Mouse (Mus musculus) embryo, embryonic 9.5 days (tissue): Measurements from ENCODE around the gene 6330403K07Rik.
A peak's percentile ranks its signal among the peaks of the same experiment; 100 is the strongest.

Experiments used
- DNase-seq: peaks from one replicate; pipeline ENCODE4 v3.0.0-alpha.2; 2017; ENCODE audit errors: extremely low spot score

6330403K07Rik gene

DNA sequence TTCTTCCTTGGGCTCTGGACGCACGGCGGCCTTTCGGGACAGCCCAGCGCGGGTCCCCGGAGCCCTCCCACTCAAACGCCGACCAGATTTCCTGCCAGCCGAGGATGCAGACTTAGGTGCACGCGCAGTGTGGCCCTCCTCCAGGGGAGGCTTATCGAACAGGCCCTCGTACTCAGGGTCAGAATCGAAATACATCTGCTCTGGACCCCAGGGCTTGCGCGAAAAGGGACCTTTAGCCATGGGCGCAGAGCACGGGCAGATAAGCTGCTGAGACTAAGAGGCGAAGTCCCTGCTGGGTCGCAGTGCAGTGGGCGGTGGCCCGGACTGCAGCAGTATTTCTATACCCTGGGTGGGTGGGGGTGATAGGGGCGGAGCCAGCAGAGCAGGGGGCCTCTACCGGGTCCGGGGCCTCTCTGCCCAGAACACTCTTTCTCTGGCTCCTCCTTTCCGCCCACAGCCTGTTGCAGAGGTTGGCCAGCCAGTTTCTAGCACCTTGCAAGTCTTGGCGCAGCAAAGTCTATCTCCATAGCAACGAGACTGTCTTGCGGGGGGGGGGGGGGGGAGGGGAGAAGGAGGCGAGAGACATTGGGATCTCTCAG is at the start of gene 6330403K07Rik:
Gene 6330403K07Rik, minus strand, starts transcription at position 351 of the 599 bp plus-strand sequence.
- peak; percentile 87 for DNase-seq

DNA sequence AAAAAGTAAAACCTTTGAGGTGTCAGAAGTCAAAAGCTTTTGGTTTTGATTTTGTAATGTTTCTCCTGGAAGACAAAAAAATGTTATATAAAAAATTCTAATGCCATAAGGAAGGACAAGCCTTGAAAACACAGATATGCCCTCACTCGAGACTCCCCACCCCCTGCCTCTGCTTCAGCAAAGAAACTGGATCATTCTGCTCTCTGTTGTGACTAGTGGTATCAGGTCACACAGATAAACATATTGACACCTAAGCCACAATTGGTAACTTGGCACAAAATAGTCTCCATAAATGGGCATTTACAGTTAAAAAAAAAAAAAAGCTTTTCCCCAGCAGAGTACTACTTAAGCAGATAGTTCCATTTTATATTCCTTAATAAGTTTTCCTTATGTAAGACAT is 43.0 kb upstream of the 6330403K07Rik start:
- no peak for DNase-seq

DNA sequence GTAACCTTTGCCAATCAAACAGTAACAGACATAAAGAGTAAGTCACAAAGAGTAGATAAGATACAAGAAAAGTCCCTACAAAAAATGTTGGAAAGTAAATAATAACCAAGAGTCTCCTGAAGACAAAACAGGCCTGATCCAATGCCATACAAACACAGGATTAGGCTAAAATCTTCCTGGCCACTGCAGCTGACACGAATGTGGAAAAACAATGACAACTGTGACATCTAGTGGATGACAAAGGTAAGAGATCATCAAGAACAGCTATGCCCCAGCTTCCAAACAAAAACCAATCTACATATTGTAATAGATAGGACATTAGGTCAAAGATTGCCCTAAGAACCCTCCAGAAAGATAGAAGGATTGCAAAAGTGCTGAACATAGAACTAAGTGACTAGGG is 19.2 kb upstream of the 6330403K07Rik start:
- DNase-seq: peak; percentile 35

DNA sequence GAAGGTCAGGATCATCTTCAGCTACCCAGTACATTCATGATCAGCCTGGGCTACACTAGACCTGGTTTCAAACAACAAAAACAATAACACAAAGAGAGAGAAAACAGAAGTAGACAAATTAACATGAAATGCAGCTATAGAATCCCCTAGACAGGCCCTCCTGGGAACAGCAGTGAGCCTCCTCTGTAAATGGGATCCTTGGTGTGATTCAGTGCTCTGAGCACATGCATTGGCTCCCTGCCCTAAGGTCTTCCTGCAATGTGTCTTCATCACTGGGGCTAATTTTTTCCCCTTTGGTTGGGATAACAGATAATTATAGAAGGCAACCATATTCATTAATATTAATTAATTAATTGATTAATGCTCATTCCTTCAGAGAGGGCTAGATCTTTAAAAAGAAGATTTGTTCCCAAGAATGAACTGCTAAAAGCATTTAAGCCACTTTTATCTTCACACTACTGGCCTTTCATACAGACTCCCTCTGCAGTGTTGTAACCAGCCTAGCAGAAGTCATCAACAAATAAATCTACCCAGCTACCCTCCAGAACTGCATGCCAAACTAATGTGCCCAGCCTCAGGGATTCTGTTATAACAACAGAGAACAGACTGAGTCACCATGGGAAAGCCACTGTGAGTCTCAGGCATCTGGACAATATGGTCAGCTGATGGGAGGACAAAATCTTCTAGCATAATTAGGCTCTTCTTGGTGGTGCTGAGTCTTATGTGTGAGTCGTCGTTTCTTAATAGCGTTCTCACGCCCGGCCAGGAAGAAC is 6.4 kb upstream of the 6330403K07Rik start:
- DNase-seq: no peak

DNA sequence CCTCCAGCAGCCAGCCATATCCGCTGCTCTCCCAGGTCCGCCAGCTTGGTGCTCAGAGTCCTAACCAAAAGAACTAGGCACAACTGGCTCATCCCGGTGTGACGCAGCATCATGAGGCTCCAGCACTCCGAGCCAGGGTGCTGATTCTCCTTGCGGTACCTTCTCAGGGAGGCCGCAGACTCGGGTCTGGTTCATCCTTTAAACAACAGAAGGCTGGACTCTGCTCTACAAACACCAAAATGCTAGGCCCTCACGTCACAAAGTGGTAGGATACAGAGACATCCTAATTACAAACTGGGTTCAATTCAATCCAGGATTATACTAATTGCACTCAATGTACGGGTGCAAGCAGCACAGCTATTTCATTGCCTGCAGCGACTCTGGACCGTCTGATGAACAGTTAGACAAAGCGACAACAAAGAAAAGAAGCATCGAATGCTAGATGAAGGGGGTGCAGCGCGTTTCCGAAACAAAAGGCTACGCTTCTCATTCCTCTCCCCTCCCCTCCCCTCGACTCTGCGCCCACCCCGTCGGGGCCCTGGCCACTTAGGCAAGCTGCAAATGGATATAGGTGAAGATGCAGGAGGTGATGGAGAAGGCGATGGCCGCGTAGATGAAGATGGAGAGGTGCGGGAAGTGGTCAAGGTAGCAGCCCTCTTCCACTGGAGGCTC is 686 bp downstream of the 6330403K07Rik start:
- peak; percentile 35 for DNase-seq

DNA sequence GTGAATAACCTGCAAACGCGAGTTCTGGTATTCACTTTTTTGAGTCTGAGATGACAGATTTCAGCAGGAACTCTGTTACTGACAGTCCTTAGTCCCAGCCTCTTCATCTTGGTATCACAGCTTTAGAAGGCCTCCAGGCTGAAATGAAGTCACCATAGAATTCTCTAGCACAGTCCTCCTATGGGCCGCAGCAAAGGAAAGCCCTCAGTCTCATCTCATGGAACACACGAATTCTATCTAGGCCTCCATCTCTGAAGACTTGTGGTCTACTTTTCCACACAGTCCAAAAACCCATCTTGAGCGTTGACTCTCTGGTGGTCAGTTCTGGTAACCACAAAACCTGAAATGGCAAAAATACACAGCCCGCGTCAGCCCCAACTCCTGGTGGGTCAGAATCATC is 1.2 kb downstream of the 6330403K07Rik start:
- DNase-seq: no peak

DNA sequence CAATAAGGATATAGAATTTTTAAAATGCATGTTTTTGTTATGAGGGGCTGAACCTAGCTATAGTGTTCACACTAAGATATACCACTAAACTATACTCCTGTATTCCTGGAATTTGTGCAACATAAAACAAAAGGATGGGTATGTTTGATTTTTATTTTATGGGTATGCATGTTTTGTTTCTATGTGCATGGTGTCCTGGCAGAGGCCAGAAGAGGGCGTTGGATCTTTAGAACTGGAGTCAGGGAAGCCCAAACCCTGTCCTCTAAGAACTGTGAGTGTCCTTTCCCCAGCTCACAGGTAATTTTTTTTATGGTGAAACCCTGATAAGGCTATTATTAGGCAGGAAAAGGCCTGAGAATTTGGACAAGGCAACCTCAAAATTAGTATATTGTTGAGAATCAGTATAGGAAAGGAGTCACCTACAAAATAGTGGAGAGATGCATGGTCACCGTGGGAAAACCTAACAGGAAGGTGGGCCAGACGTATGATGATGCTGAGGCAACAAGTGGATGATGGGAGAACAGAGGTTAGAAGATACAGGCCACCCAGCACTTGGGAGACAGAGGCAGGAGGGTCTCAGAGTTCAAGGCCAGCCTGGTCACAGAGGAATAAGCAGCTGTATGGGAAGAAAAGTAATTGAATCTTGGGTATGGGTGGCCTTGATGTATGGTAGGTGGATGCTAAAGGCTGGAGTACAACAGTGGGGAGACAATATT is 3.8 kb downstream of the 6330403K07Rik start:
- no peak for DNase-seq

DNA sequence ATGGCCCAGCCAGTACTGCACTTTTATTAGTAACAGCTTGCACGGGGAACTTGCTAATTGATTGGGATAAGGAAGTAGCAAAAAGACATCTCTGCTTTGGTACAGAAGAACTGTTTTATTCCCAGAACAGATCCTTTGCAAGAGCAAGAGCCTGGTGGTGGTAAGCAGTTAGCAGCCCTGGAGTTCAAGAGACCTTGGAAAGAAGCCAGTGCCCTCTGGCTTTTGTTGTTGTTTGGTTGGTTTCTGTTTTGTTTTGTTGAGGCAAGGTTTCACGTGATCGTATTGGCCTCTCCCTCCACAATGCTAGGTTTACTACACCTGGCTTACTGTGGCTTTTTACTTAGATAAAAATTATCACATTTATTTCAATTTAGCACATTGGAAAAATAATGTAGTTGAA is 5.0 kb downstream of the 6330403K07Rik start:
- no peak for DNase-seq

DNA sequence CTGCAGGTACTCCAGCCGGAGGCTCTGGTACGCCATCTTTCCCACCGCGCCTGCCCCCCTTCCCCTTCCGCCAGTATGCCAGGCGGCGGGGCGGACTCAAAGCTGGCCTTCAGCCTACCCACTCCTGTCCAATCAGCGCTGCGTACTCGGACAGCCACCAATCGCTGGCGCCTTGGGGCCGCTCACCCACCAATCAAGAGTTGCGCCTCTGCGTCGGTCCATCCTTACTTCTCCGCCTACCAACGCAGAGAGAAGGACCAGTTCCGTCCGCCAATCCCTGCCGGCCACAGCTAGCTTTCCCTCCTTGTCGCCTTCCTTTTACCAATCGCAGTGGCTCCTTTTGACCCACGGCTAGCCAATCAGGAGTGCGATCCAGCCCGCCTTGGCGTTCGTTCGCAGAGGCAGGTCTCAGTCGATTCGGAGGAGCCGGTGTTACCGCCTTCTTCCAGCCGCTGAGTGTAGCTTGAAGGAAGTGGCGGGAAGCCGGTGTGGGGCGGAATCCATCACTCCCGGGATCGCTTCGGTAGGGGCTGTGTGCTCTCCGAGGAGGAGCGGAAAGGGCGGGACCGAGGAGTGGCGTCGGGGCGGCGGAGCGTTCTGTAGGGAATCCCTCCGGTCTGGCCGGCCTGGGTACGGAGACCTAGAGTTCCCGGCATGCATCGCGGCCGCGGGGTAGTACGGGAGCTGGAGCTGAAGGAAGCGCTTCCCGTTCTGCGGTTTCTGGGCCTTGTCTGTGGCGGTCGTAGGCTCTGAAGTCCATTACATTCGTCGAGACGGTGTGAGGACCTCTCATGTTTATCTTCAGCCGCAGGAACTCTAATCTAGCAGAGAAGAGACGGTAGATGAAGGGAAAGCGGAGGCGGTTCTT is 13.9 kb downstream of the 6330403K07Rik start, which contains the start of the genes Mis12 and Derl2:
Gene Mis12, plus strand, starts transcription at position 411 of the 868 bp plus-strand sequence.
Gene Derl2, minus strand, starts transcription at position 641 of the 868 bp plus-strand sequence.
- peak; percentile 95 for DNase-seq

DNA sequence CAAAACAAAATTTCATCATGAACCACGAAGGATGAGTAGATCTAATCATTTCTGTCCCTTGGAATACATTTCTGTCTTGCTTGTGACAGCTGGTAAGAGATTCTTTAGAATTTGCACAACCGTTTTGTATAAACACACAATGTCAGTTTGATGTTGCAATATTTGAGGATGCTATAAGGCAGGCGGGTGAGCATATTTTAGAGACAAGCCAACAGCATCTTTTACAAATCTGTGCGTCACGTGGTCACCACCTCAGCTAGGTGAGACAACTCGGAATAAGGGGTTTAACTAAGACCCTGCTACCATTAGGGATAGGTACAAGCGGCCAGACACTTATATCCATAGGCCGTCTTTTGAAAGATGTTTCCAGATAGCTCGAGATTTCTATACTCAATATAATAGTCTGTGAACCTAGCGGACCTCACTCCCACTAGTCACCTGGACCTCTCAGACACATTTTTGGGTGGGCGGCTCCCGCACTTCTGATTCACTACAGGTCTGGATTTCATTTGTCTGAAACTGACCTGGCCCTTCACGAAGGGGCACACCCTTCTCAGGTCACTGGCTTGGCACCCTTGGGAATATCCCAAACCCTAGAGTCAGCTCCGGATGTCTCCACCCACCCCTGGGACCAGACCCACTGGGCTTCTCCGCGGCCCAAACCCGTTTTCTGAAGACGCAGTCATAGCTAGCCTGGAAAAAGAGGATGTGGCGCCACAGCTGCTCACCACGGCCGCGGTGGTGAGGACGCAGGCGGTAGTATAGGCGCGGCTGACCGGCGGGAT is 14.7 kb downstream of the 6330403K07Rik start:
- no peak for DNase-seq

DNA sequence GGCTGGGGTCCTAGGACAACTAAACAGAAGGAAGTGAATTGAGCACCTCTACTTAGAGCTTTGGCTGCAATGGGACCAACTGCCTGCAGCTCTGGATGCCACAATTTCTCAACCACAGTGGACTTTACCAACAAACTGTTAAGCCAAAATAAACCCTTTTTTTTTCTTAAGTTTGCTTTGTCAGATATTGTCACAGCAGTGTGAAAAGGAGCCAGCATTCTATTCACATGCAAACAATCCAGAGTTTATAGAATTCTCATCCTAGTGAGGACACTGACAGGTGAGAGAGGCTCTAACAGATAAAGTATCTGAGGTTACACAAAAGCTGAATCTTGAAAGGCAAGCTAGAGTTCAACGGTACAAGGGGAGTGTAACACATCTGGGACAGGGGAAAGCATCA is 16.3 kb downstream of the 6330403K07Rik start:
- no peak for DNase-seq

DNA sequence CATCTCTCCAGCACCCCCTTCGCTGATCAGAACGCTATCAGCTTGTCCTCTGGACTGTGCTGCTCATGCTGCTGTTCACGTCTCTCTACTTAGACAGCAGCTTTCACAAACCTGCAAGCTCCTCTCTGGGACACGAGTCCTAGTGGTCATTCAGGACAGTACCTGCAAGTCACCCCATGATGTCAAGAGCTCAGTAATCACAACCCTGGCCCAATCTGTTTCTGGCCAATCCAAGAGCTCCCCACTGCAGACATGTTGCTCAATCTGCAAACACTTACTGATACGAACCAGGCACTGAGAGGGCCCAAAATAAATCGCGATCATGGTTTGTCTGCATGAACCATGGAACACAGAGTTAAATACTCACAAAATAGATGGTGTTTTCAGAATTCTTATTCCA is 20.6 kb downstream of the 6330403K07Rik start:
- no peak for DNase-seq

DNA sequence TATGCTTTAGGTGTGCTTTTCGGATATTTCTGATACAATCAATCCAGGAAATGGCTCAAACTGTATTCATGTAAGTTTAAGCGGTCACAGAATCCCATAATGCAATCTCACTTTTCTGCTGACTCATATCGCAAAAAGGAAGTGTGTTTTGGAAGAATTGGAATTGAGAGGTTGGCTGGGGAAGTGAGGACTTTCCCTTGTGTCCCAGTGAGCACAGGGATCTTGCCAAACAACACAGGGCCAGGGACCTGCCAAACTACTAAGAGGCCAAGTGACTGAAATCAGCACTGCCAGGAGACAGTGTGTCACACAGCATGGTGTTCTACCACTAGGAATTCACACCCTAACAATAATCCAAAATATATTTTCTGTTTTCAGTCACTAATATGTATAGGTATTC is 25.0 kb downstream of the 6330403K07Rik start:
- no peak for DNase-seq

DNA sequence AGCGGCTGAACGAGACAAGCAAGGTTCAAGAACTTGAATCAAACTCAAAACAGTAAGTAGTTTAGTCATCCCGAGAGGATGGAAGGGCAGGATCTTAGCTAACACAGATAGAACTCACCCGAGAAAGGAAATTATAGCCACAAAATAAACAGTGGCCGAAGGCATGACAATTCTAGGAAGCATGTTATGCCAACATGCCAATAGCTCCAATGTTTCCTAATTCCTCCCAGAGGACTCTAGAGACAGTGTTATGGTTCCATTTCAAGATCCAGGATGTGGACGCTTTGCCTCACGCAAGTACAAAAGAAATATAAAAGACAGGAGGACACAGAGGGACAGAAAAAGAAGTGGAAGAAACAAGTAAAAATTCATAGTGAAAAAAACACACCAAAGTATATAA is 25.5 kb downstream of the 6330403K07Rik start:
- DNase-seq: no peak

DNA sequence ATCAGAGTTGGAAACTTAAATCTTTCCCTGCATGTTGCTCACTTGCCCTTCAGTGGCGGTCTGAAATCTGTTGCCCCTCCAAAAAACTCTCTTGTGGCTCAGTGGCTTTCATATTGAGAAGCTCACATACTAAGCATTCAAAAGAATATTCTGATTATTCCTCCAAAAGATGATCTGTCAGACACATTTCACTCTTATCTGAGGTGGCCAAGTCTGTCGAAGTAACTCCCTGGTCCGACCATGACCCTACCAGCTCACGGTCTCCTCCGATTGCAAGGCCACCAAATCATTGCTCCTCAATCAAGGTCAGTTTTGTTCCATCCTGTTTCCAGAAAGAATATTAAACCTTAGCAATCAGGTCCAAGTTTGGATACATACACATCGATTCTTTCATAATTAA is 26.3 kb downstream of the 6330403K07Rik start:
- no peak for DNase-seq

DNA sequence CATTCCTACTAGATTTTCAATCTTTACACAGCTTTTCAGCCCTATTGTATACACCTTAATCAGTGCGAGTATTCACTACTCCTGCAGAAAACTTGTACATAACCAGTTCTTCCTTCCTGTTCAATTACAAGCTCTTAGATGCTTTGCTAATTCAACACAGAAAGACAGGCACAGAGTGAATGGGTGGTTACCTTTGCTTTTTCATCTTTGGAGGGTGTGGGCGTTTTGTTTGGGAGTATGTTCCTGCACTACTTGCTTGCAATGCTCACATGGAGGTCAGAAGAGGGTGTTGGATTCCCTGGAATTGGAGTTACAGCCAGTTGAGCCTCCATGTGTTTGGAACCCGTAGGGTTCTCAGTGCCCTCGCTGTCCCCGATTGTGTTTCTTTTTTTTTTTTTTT is 28.3 kb downstream of the 6330403K07Rik start:
- no peak for DNase-seq

DNA sequence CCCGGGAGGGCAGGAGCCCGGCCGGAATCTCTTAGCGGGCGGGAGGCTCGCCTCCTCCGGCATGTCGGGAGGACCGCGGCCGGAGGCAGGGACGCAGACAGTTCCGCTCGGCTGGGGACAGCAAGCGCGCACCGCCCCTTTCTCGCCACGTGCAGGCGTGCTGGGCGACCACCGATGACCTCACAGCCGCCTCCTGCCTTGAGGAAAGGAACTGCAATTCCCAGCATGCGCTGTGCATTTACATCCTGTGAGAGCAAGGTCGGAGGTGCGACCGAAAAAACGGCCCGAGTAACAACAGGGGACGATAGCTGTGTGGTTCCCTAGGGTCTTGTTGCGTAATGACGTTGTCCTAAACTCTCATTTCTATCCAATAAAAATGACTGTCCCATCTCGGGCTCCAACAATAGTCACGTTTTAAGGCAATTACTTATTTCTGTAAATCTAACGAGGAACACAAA is 29.0 kb downstream of the 6330403K07Rik start, which contains the start of gene Dhx33:
Gene Dhx33, minus strand, starts transcription at position 122 of the 458 bp plus-strand sequence.
- DNase-seq: peak; percentile 99

DNA sequence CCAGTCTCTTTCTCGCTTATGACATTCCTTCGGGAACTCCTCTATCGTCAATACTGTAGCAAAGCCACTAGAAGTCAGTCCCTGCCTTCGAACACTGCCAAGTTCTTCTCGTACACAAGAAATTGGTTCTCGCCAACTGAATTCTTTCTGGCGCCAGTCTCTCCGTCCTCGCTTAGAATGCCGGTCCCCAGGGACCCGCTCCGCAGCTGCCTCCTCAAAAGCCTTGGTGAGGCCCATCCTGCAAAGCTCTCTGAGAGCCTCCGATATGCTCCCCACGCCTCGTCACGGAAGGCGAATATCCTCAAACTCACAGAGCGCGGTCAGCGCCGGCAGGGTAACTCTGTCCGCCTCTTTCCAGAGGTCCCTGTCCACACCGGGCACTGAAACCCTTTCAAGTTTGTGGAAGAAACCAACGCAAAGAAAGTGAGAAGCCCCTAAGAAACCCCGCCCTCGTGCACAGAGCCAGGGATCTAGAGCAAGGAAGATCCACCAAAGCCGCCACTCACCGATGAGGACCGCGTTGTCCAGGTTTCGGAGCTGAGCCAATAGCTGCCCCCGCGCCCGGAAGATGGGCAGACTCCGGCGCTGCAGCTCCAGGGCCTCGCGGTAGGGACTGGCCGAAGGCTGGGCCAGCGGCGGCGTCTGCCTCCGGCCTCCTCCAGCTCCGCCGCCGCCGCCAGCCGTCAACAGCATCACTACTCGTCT is 29.6 kb downstream of the 6330403K07Rik start:
- no peak for DNase-seq

DNA sequence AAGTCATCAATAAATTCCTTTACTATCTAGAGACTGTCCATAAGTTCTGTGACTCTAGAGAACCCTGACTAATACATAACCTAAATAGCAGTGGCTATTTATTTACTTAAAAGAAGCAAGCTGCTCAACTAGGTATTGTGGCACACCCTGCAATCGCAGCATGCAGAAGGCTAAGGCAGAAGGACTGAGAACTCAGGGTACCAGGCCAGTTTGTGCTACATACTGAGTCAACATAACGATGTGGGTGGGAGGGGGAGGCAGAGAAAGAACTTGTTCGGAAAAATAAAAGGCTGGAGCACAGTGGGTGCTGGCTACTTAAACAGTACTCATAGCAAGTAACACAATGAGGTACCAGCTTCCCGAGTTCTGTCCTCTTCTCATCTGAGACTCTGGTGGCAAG is 32.1 kb downstream of the 6330403K07Rik start:
- DNase-seq: no peak
